Mouse (Mus musculus) yolk sac, embryonic 10.5 days (tissue): Measurements from ENCODE around the gene Unc119b.
"Not testable (repeated sequence)": the region's sequence is repeated elsewhere in the genome, so short reads cannot be mapped to it uniquely, and the experiment has no call there.

Experiments used
- DNase-seq: peaks from one replicate; pipeline ENCODE4 v3.0.0-alpha.2; 2017; ENCODE audit warnings: low spot score

The Unc119b gene

GRCm38 (mm10) chr5:115083492-115083891 is 51.3 kb downstream of the Unc119b start:
- DNase-seq, result no peak

GRCm38 (mm10) chr5:115081636-115082035 is 53.1 kb downstream of the Unc119b start:
- DNase-seq, result no peak

- no peak for DNase-seq
These were observed 58.5 kb downstream of the Unc119b start for GRCm38 (mm10) chr5:115076144-115076901.

GRCm38 (mm10) chr5:115074749-115075148 is 60.0 kb downstream of the Unc119b start:
- peak; percentile 59 for DNase-seq

GRCm38 (mm10) chr5:115073306-115073705 is 61.5 kb downstream of the Unc119b start:
- DNase-seq, result not testable (repeated sequence)
